In genomic region chr6:21851596-21852343, GRCm38 (mm10) we compare ENCODE assay signal across 8 mouse cellular contexts. TPM values are rescaled to one million over a fixed set of nuclear protein-coding genes. Genes with fewer than 3 reads are reported as not detected.
A peak's percentile ranks its signal among the peaks of the same experiment; 100 is the strongest.
DNase-seq lines count a peak whose midpoint lies in the region; ATAC-seq lines count a peak whose summit lies in the region.

No protein-coding gene starts in this region.

- peak overlapping the region; percentile 80 for H3K9ac ChIP-seq in intestine, embryonic 15.5 days

- under 1% methylated on average over 61 of the region's 62 CpGs for WGBS in intestine, embryonic 15.5 days

- peak overlapping the region; percentile 79 for H3K4me2 ChIP-seq in intestine, embryonic 15.5 days (replicated peaks)

- no peaks in the 10 kb centered on the region for H3K36me3 ChIP-seq in intestine, embryonic 15.5 days

- peak overlapping the region; percentile 95 for H3K27ac ChIP-seq in intestine, embryonic 15.5 days

- 0 out of 2 replicates have a peak, but pooled peaks cover 8% of the 10 kb centered on the region for H3K4me1 ChIP-seq in intestine, embryonic 15.5 days (replicated peaks)

- intact Hi-C loops in left cerebral cortex, postnatal 10 days (cut with DNase I), result no loop called here

- H3K4me3 ChIP-seq in intestine, embryonic 15.5 days (replicated peaks), result peak overlapping the region; percentile 93

- no peaks in the 10 kb centered on the region for H3K9me3 ChIP-seq in intestine, embryonic 15.5 days

- DNase-seq in CD4-positive, CD25-positive, alpha-beta regulatory T cell, adult 2 months (ENCODE audit: low read depth, low spot score), result peak; percentile 1
- DNase-seq in embryo, embryonic 10 days (ENCODE audit: low spot score), result peak; percentile 89
- peak; percentile 82 for DNase-seq in gastrocnemius, postnatal 25 days
- DNase-seq in left cerebral cortex, postnatal 10 days (ENCODE audit: extremely low spot score in 1 of 2, low spot score in 2 of 2), result peak; percentile 36 to 91
- DNase-seq in right cerebral cortex, postnatal 36 days (ENCODE audit: low spot score in 2 of 2), result peak; percentile 24 to 35

- no peak for ATAC-seq in CD4-positive, CD25-positive, alpha-beta regulatory T cell, adult 4 months
- peak; percentile 86 for ATAC-seq in intestine, embryonic 15.5 days
- peak; percentile 65 for ATAC-seq in megakaryocyte progenitor cell, adult 5-6 weeks (replicated peaks; ENCODE audit: poor library complexity)

- no peaks in the 10 kb centered on the region for H3K27me3 ChIP-seq in intestine, embryonic 15.5 days (replicated peaks)

RNA-seq across cellular contexts. Expression of gene Tspan12, which starts 0.5 kb away (rescaled TPM):
- polyA plus RNA-seq in CD4-positive, CD25-positive, alpha-beta regulatory T cell, adult 4 months (2017; shearing (Covaris generic)), result not detected
- 10 to 100 TPM; 13.9 to 37.2 TPM for total RNA-seq in gastrocnemius, postnatal 25 days (2021)
- 72.9 and 80.5 TPM in 2 replicates for polyA plus RNA-seq in intestine, embryonic 15.5 days (2015; fragmentation: Nextera tagmentation; extraction: Ambion mirVana)
- total RNA-seq in left cerebral cortex, postnatal 10 days (2021), result 10 to 100 TPM; 19.3 to 23.4 TPM
- total RNA-seq in megakaryocyte progenitor cell, adult 5-6 weeks (2015), result 0.12 TPM in 1 of 2 replicates, not detected in the other
- 0.07 TPM in 1 of 2 replicates, not detected in the other for total RNA-seq in megakaryocyte progenitor cell, adult 5-6 weeks (2017)

Comparison
In these comparisons a context has a peak if more than half of its experiments do, and no peak if none do; other contexts are left out.
1. DNase-seq: peak in every context shown above with its lines; median percentile 89 in embryo, embryonic 10 days; 82 in gastrocnemius, postnatal 25 days; 64 in left cerebral cortex, postnatal 10 days; 30 in right cerebral cortex, postnatal 36 days; 1 in CD4-positive, CD25-positive, alpha-beta regulatory T cell, adult 2 months.
2. RNA of gene Tspan12, which starts 0.5 kb away (total RNA-seq): 13.9 to 37.2 TPM in gastrocnemius, postnatal 25 days and 19.3 to 23.4 TPM in left cerebral cortex, postnatal 10 days; 0.07 to 0.12 TPM in megakaryocyte progenitor cell, adult 5-6 weeks; every median in the first group is over 10 times any median in the second.